Mouse (Mus musculus) cerebellum, adult 2 months (tissue): ENCODE measurements around the gene Cmc2.

Source experiments
- CTCF ChIP-seq: fragments of 200-500 bp; IDR thresholded peaks from 2 replicates; pipeline ENCODE4 v1.5.1; 2011; ENCODE audit warnings: low read depth, mild to moderate bottlenecking, control low read depth, low read length, moderate library complexity, borderline replicate concordance; ENCODE audit not compliant: insufficient read depth
- POLR2A ChIP-seq: fragments of 200-500 bp; IDR thresholded peaks from 2 replicates; pipeline ENCODE4 v1.6.1; 2011; ENCODE audit warnings: low read length, control low read depth, borderline replicate concordance; ENCODE audit not compliant: insufficient read depth

DNA sequence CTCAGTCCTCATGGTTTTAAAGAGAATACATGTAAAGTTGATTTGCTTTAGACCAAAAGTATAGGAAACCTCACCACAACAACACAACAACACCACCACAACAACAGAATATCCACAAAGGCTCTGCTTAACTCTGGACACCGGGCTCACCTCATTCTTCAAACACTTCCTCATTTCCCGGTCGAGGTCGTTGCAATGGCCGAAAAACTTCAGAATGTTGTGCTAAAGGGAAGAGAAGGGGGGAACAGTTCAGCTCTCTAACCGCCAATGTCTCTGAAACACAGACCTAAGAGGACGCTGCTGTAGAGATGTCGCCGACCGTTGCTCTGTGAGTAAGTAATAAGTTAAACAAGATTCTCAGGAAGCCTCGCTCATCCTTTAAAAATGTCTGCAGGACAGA lies 27.3 kb downstream of the Cmc2 start:
- TF ChIP-seq POLR2A (no peak), CTCF (no peak)
